Mouse (Mus musculus): Measurements from ENCODE around the gene Wdr86.

GRCm38 (mm10) chr5:24685366-24686093 is 45.0 kb downstream of the Wdr86 start, which contains the start of gene Nub1:
- TF ChIP-seq CTCF (conservative IDR thresholded peaks at IDR 0.05; ENCODE audit: low read length) (no peak), POU5F1 (IDR thresholded peaks at IDR 0.05; ENCODE audit: borderline replicate concordance, low read length) (no peak)
